Mouse (Mus musculus): ENCODE measurements around the gene Hist1h2bb.

The Hist1h2bb gene

DNA sequence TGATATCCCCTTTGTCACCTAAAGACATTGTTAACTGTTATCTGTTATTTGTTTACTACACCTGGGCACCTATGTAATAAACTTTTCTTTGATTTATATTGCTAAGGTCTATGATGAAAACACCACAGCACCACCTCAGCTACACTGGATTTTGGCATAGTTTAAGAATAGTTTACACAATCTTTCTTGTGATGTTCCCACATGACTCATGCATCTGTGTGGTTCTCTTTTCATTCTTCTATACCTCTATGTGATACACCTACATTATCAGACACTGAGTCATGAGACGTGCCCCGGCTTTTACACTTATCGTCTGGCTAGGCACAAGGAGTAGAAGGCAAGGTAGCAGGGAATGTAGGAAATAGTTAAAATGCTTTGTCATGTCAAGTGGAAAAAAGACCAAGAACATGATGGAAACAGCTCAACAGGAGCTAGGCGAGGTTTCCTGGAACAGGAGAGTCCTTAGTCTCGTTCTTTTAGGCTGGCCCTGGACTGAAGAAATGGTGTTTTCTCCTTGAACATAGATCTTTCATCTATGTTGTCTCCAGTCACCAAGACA lies 3.1 kb downstream of the Hist1h2bb start:
- DNase-seq (ENCODE audit: low read depth, low spot score) = no peak

DNA sequence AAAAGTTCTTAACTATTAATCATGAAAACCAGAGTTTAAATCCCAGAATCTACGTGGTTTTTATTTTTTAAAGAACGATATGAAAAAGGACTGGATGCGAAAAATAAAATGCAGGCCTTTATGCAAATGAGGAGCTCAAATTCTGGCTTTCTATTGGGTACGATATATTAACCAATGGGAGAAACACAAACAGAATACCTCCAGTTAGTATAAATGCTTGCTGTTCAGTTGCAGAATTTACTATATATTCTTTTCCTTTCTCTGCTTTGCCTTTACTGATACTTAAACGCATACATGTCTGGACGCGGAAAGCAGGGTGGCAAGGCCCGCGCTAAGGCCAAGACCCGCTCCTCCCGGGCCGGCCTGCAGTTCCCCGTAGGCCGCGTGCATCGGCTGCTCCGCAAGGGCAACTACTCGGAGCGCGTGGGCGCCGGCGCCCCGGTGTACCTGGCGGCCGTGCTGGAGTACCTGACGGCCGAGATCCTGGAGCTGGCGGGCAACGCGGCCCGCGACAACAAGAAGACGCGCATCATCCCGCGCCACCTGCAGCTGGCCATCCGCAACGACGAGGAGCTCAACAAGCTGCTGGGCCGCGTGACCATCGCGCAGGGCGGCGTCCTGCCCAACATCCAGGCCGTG lies 4.4 kb downstream of the Hist1h2bb start, which contains the start of gene Hist1h2ab:
Hist1h2ab (plus strand) TSS at position 288 of the 639 bp plus-strand sequence.
- peak; percentile 81 for DNase-seq (ENCODE audit: low read depth, low spot score)

DNA sequence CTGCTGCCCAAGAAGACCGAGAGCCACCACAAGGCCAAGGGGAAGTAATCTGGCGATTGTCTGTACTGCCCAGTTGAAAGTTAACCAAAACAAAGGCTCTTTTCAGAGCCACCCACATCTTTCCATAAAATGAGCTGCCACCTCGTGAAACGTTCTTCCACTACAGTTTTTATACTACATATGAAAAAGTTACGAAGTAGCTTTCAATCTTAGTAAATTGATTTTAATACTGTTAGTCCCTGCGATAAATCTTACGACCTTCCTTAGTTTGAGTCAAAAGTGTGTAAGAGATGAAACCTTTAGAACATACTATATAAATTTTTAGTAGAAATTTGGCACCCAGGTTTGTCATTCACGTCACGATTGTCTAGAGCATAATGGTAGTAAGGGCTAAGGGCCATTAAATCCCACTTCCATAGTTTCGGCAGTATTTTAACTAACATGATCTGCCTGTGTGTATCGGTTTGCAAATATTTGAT lies 5.0 kb downstream of the Hist1h2bb start:
- peak; percentile 50 for DNase-seq (ENCODE audit: low read depth, low spot score)

DNA sequence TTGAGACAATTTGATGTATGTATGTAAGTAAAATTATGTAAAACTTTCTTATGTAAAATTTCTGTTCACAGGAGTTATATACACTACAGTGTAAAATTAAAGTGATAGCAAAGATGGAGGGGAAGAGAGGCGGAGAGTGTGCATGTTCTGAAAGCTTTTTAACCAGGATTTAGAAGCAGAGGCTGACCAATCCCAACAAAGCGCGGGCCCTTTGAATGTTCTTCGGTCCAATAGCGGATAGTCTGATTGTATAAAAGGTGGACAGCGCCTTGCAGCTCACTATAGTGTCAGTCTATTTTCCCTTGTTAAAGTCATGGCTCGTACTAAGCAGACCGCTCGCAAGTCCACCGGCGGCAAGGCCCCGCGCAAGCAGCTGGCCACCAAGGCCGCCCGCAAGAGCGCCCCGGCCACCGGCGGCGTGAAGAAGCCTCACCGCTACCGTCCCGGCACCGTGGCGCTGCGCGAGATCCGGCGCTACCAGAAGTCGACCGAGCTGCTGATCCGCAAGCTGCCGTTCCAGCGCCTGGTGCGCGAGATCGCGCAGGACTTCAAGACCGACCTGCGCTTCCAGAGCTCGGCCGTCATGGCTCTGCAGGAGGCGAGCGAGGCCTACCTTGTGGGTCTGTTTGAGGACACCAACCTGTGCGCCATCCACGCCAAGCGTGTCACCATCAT lies 5.7 kb downstream of the Hist1h2bb start, which contains the start of gene Hist1h3b:
Hist1h3b (plus strand) TSS at position 201 of the 675 bp plus-strand sequence.
- peak; percentile 96 for DNase-seq (ENCODE audit: low read depth, low spot score)

DNA sequence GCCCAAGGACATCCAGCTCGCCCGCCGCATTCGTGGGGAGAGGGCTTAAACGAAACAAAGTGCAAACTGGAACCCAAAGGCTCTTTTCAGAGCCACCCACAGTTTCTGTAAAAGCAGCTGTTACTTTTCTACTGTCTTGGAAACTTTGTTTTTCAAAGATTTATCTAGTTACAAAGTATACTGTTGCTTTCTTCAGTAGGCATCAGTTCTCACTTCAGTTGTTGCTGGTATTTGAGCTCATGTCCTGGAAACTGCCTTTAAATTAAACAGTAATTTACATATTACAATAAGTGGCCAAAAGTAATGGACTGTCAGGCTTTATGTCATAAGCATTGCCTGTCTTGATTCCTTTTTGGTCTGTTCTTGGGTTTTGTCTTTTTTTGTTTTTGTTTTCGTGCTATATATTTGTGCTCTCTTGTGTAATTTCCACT lies 6.2 kb downstream of the Hist1h2bb start:
- DNase-seq (ENCODE audit: low read depth, low spot score) = no peak

DNA sequence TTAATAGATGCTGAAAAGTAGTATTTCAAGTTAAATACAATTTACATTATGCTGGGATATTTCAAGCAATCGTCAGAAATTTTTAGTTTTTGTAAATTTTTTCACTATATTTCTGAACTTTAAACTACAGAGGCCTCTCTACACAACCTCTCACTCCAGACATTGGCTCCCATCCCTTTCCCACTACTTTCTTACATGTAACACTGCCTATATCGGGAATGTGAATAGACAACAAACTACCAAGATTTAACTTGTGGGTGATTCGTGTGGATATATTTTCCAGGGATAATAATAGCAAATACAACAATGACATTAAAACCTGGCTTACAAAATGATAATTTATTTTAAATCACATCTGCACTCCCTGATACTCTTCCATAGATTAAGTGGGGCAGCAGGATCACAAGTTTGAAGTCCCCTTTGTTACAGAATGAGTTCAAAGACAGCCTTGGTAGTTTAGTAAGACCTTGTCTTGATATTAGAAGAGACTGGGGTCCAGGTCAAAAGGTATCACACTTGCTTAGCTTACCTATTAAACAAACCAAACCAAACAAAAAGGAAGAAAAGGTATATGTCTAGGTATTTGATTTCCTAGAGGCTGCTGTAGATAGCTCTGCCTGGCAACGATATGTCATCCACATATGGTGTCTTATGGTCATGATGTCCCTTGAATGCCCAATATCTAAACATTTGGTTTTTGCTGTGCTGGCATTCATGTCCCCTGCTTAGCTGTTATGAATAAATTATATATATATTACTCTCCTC lies 7.0 kb downstream of the Hist1h2bb start:
- DNase-seq (ENCODE audit: low read depth, low spot score) = no peak

DNA sequence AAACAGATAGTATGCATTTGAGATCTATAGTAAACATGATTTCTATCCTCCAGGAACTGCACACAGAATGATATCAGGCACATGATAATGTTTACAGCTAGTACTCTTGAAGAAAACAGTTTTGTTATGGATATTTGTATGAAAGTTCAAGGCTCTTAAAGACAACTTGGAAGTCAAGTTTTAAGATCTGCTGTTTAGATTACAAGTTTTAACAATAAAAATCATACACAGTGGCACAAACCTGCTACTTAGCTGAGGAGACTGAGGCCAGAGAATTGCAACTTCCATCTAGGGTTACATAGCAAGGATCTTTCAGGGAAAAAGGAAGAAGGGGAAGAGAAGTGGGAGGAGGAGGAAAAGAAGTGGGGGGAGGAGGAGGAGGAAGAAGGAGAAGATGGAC lies 8.5 kb downstream of the Hist1h2bb start:
- no peak for DNase-seq (ENCODE audit: low read depth, low spot score)

DNA sequence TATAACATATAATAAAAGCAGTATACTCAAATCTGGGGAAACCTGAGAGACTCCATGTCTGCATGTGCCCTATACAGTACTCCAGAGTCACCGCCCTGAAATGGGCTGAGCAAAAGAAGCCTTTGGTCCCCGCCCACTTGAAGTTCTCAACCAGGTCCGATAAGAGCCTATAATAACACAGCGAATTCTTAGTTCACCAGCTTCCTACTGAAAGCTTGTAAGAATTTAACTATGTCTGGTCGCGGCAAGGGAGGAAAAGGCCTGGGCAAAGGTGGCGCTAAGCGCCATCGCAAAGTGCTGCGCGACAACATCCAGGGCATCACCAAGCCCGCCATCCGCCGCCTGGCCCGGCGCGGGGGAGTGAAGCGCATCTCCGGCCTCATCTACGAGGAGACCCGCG lies 10.3 kb downstream of the Hist1h2bb start, which contains the start of gene Hist1h4b:
Hist1h4b (plus strand) TSS at position 224 of the 400 bp plus-strand sequence.
- peak; percentile 96 for DNase-seq (ENCODE audit: low read depth, low spot score)

DNA sequence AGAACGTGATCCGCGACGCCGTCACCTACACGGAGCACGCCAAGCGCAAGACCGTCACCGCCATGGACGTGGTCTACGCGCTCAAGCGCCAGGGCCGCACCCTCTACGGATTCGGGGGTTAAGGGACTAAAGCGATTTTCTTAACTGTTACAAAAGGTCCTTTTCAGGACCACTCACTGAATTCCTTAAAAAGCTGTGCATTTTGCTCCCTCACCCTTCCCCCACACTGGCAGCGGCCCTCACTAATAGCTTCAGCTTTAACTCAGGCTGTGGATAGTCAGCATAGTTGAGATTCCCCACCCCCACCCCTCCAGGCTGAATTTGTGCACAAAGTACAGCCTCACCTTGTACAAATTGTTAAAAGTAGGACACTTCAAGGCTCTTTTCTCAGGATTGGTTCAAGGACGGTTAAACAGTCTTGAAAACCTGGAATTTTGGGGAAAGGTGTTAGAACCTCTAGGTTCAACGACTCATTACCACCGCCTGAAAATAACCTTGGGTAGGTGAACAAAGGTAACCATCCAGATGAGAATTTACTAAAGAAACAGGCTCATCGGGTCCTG lies 10.8 kb downstream of the Hist1h2bb start:
- DNase-seq (ENCODE audit: low read depth, low spot score) = peak; percentile 73

DNA sequence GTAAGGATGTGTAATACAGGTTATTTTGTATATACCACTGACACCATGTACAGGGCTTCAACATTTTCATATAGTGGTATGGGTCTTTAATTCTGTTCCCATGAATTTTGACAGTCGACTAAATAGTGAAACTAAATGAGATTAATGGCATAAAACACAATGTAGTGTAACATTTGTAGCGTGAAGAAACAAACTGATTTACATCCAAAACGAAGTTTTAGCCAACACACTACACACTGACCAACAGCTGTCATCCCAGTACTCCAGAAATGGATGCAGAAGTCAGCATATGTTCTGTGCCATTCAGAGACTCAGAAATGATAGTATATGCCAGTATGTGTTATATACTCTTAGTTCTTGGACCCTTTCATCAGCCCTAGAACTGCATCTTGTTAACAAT lies 11.4 kb downstream of the Hist1h2bb start:
- DNase-seq (ENCODE audit: low read depth, low spot score) = no peak

DNA sequence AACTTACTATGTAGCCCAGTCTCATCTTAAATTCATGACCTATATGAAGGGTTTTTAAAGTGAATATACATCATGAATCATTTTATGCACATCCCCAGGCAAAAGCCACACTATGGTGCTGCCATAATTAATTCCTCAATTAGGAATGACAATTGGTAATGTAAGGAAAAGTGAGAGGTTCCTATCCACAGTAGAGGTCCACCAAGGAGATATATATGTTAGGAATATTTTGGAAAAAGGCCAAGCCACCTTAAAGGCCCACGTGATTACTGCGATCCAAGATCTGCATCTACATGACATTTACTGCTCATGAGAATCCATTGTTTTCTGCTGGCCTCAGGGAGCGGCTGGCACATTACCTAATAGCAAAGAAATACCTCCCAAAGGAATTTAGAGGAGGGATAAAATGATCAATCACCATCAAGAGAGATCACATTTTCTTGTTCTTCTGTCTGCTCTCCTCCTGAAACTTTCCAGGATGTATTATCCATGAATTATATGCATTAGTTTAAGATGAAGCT lies 12.8 kb downstream of the Hist1h2bb start:
- DNase-seq (ENCODE audit: low read depth, low spot score) = no peak

DNA sequence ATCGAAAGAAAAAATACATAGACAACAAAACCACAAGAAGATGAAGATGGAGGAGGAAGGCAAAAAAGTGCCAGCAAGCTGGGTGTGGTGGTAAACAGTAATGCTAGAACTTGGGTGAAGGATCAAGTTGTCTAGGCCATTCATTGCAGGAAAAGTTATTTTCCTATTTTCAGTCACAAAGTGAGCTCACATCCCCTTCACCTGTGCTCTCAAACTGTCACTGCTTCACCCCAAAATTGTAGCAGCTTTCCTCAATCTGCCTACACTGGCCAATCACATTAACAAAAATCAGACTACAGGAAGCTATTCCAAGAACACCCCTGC lies 13.3 kb downstream of the Hist1h2bb start:
- DNase-seq (ENCODE audit: low read depth, low spot score) = no peak

DNA sequence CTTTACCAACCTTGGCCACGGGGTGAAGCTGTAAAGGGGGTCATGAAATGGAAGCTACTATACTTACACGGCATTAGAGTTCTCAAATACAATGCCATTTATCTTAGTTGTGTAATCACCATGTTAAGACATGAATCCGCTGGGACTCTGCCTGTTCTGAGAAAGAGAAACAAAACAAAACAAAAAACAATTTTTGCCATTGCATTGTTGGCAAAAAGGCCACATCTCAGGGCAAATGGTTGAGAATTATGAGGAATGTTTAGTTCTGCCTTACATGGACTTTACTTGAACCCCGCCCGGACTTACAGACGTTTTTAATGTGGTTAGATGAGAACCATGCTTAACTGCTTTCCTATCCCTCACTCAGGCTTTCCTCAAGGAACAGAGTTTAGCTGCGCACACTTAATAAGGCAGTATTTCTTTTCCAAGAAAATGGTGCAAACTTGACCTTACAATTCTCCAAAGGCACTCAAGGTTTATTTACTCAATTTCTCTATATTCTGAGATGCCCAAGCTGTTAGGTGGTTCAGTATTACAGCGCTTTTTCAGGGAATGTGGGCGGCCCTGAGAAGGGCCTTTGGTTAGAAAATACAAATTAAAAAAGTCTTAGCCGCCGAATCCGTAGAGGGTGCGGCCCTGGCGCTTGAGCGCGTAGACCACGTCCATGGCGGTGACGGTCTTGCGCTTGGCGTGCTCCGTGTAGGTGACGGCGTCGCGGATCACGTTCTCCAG lies 13.9 kb downstream of the Hist1h2bb start:
- peak; percentile 66 for DNase-seq (ENCODE audit: low read depth, low spot score)

DNA sequence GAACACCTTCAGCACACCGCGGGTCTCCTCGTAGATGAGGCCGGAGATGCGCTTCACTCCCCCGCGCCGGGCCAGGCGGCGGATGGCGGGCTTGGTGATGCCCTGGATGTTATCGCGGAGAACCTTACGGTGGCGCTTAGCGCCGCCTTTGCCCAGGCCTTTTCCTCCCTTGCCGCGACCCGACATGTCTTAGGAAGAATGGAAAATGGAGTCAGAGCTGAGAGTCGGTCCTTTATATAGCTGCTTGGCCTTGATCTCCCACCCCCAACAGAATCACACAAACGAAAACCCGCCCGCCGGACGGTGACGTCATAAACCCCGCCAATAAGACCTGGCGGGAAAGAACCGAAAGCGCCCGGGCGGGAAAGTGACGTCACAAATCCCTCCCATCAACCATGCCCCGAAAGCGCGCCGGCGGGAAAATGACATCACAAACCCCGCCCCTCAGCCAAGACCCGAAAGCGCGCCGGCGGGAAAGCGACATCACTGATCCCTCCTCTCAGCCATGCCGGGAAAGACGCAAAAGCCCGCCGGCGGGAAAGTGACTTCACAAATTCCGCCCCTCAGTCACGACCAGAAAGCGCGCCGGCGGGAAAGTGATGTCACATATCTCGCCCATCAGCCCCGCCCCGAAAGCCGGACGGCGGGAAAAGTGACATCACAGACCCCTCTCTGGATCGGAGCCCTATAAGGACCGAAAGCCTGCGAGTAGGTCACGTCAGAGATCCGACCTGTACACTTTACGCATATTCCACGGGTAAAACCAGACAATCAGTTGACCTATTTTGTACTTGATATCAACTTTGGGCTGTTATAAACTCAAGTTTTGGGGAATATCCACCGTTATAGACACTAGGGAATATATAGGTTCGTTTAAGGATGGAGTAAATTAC lies 14.7 kb downstream of the Hist1h2bb start, which contains the start of gene Hist1h4a:
Hist1h4a (minus strand) TSS at position 259 of the 893 bp plus-strand sequence.
- peak; percentile 99 for DNase-seq (ENCODE audit: low read depth, low spot score)

DNA sequence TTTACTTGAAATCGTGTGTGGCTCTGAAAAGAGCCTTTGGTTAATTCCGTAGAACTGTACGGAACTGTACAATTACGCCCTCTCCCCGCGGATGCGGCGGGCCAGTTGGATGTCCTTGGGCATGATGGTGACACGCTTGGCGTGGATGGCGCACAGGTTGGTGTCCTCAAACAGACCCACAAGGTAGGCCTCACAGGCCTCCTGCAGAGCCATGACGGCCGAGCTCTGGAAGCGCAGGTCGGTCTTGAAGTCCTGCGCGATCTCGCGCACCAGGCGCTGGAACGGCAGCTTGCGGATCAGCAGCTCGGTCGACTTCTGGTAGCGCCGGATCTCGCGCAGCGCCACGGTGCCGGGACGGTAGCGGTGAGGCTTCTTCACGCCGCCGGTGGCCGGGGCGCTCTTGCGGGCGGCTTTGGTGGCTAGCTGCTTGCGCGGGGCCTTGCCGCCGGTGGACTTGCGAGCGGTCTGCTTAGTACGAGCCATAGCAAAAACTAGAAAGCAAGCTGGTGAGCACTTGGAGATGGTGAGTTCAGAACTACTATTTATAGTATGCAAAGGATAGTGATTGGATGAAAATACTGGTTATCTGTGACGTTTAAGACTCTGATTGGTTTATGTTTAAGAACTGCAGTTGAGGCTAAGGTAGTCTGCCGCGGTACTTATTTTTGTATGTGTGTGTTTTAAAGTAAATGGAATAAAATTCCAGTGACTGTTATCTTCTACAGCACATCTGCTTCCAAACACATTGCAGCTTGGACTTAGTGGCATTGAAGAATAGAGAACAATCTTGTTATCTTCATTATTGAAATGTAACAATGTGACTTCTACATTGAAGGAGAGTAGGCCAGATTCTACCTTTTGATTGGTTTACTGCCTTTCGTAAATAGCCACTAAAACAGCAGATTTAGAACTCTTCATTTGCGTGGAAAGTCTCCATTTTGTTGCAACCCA lies 15.6 kb downstream of the Hist1h2bb start, which contains the start of gene Hist1h3a:
Hist1h3a (minus strand) TSS at position 516 of the 951 bp plus-strand sequence.
- DNase-seq (ENCODE audit: low read depth, low spot score) = peak; percentile 90

DNA sequence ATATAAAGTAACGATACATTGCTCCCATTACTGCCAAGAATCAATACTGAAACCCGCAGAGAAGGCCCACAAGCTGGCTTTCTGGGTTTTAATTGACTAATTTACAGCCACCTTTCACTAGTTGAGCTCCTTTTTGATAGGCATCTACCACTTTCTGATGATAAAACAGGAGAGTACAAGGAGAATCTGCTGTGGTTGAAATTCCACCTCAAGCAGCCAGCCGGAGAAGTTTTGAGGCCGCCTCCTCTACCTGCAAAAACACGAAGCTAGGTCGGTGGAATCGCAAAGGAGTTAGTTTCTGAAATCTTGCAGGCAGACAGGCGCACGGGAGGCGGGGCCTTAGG lies 16.7 kb downstream of the Hist1h2bb start:
- no peak for DNase-seq (ENCODE audit: low read depth, low spot score)

DNA sequence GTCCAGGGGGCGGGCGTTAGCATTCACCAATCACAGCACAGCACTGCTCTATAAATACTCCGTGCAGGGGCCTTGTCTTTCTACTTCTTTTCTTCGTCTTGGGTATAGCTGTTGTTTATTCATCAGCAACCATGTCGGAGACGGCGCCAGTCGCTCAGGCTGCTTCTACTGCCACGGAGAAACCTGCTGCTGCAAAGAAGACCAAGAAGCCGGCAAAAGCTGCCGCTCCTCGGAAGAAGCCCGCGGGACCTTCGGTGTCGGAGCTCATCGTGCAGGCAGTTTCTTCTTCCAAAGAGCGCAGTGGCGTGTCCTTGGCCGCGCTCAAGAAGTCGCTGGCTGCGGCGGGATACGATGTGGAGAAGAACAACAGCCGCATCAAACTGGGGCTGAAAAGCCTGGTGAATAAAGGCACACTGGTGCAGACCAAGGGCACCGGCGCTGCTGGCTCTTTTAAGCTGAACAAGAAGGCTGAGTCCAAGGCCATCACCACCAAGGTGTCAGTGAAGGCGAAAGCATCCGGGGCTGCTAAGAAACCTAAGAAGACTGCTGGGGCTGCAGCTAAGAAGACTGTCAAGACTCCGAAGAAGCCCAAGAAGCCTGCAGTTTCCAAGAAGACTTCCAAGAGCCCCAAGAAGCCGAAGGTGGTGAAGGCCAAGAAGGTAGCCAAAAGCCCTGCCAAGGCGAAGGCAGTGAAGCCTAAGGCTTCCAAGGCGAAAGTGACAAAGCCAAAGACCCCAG lies 17.2 kb downstream of the Hist1h2bb start, which contains the start of gene Hist1h1a:
Hist1h1a (plus strand) TSS at position 81 of the 738 bp plus-strand sequence.
- peak; percentile 94 for DNase-seq (ENCODE audit: low read depth, low spot score)

Data from forelimb bud, embryonic 11.5 days (tissue).